Mouse (Mus musculus) cortical plate, adult 2 months (tissue): ENCODE data around the gene Pacsin3.

Source experiments
- CTCF ChIP-seq: fragments of 200-500 bp; IDR thresholded peaks from 2 replicates; pipeline ENCODE4 v1.5.1; 2011; ENCODE audit warnings: mild to moderate bottlenecking, control low read depth, low read length; ENCODE audit not compliant: insufficient read depth; ENCODE audit errors: extremely low read depth
- POLR2A ChIP-seq: fragments of 200-500 bp; IDR thresholded peaks from 2 replicates; pipeline ENCODE4 v1.6.1; 2011; ENCODE audit warnings: mild to moderate bottlenecking, low read length, control low read depth; ENCODE audit not compliant: insufficient read depth; ENCODE audit errors: extremely low read depth

DNA sequence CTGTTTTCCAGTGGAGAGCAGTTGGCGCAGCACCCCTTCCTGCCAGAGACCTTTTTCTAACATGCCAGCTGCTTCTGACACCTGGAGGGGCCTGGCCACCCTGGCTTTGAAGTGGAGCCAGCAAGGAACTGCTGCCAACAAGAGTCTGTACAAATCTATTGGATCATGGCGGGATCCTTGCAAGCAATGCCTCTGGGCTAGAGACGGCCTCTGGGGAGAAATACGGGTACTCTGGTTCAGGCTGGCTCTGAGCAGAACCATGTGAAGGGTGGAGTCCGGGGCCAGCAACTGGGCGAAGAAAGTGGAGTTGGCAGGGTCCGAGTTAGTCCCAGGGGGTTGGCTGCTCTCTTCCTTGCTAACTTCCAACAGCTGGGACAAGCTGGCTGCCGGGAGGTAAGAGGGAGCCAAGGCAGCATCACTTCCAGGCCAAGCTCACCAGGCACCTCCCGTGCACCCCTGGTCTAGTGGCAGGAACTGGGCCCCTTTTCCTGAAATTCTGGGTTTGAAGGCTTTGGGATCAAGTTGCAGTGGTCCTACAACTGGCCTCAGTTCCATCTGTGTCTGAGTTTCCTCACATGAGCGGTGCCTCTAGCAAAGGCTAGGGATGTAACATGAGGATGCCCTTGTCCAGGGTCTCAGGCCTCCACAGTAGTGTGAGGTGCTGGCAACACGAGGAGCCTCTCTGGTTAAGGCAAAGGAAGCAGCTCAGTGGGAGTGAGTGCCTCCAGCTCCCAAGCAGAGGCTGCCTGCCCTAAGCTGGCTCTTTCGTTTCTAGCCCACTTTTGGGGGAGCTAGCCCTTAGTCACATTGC, 35.6 kb downstream of the Pacsin3 start:
- TF ChIP-seq POLR2A (no peak), CTCF (no peak)
